Mouse (Mus musculus) cortical plate, adult 2 months (tissue): ENCODE measurements at regions not wholly inside any gene's neighbourhood (a gene's known extent, or its start where the extent isn't known, plus 50 kb on each side); places are given as distances from the start of the nearest gene placed in this dataset.

Source experiments
- CTCF ChIP-seq: fragments of 200-500 bp; IDR thresholded peaks from 2 replicates; pipeline ENCODE4 v1.5.1; 2011; ENCODE audit warnings: mild to moderate bottlenecking, control low read depth, low read length; ENCODE audit not compliant: insufficient read depth; ENCODE audit errors: extremely low read depth
- POLR2A ChIP-seq: fragments of 200-500 bp; IDR thresholded peaks from 2 replicates; pipeline ENCODE4 v1.6.1; 2011; ENCODE audit warnings: mild to moderate bottlenecking, low read length, control low read depth; ENCODE audit not compliant: insufficient read depth; ENCODE audit errors: extremely low read depth

DNA sequence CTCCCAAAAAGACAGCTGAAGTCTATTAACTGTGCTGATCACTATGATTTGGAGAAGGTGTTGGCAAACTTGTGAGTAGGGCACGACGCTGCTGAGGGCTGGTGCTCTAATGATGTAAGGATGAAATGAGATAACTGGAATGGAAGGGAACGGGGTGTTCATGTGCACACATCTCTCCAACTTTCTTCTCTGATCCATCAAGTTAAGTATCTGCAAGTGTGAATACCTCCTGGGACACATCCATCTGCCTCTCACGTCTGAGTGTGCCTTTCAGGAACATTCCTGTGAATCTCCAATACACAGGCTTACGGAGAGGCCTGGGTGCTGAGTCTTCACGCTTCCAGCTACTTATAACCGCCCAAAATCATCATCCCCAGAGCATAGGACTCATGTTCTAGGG, 112.0 kb upstream of the N6amt1 start:
- TF ChIP-seq CTCF (no peak), POLR2A (no peak)
